Mouse (Mus musculus) right cerebral cortex, adult 2 months (tissue): ENCODE measurements around the gene Fmod.

Experiments used
- DNase-seq, 2 experiments: peaks; one replicate each; pipeline ENCODE4 v3.0.0; 2021 to 2022; ENCODE audit warnings: low spot score in 2 of 2

The Fmod gene

GRCm38 (mm10) chr1:134056285-134056684 lies 19.2 kb downstream of the Fmod start:
- no peak for DNase-seq

- DNase-seq, result no peak
Measured at GRCm38 (mm10) chr1:134057736-134058135, 20.7 kb downstream of the Fmod start.

GRCm38 (mm10) chr1:134058870-134059269 lies 21.8 kb downstream of the Fmod start:
- no peak for DNase-seq

- DNase-seq, result no peak
Measured at GRCm38 (mm10) chr1:134059739-134060695, 23.0 kb downstream of the Fmod start.

- peak; percentile 87 to 93 for DNase-seq
Measured at GRCm38 (mm10) chr1:134060849-134061569, 24.0 kb downstream of the Fmod start.

GRCm38 (mm10) chr1:134061915-134062314 lies 24.9 kb downstream of the Fmod start:
- DNase-seq, result no peak

- peak in 1 of 2 experiments; percentile 41 for DNase-seq
Measured at GRCm38 (mm10) chr1:134062411-134063085, 25.5 kb downstream of the Fmod start.

GRCm38 (mm10) chr1:134063086-134063772 lies 26.2 kb downstream of the Fmod start:
- DNase-seq, result peak; percentile 31 to 60

- peak in 1 of 2 experiments; percentile 33 for DNase-seq
Measured at GRCm38 (mm10) chr1:134063773-134064125, 26.7 kb downstream of the Fmod start.

- no peak for DNase-seq
Measured at GRCm38 (mm10) chr1:134064296-134064831, 27.3 kb downstream of the Fmod start.

- DNase-seq, result no peak
Measured at GRCm38 (mm10) chr1:134065241-134065809, 28.3 kb downstream of the Fmod start.

GRCm38 (mm10) chr1:134066554-134066953 lies 29.5 kb downstream of the Fmod start:
- DNase-seq, result no peak

GRCm38 (mm10) chr1:134067143-134067619 lies 30.1 kb downstream of the Fmod start:
- no peak for DNase-seq

GRCm38 (mm10) chr1:134070099-134070669 lies 33.1 kb downstream of the Fmod start:
- DNase-seq, result no peak

GRCm38 (mm10) chr1:134071411-134072018 lies 34.5 kb downstream of the Fmod start:
- DNase-seq, result no peak

- DNase-seq, result no peak
Measured at GRCm38 (mm10) chr1:134073061-134073564, 36.1 kb downstream of the Fmod start.

- no peak for DNase-seq
Measured at GRCm38 (mm10) chr1:134073658-134074057, 36.6 kb downstream of the Fmod start.

GRCm38 (mm10) chr1:134074184-134074583 lies 37.1 kb downstream of the Fmod start:
- DNase-seq, result no peak

GRCm38 (mm10) chr1:134074606-134075005 lies 37.6 kb downstream of the Fmod start:
- no peak for DNase-seq

GRCm38 (mm10) chr1:134075532-134075931 lies 38.5 kb downstream of the Fmod start:
- DNase-seq, result no peak
